Mouse (Mus musculus): ENCODE results near the gene Atp6v1g3. TPM values are rescaled to one million over a fixed set of nuclear protein-coding genes. Genes with fewer than 3 reads are reported as not detected.

Atp6v1g3 gene
- not detected in 2 replicates for polyA plus RNA-seq (2016; fragmentation: Nextera tagmentation; extraction: Ambion mirVana)

DNA sequence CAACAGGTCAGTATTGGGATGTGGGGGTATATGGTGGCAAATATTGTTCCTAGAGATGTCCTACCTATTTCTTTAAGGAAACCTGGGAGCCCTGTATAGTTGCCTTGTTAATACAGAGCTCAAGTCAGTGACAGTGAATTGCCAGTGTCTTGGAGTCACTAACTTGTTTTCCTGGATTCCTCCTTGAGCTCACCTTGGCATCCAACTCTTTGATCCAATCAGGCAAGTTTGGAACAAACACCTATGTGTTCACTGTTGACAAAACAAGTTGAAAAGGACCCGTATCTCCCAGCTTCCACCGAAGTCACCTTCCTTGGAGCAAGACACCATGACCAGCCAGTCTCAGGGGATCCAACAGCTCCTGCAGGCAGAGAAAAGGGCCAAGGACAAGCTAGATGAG, at the start of gene Atp6v1g3:
TSS of gene Atp6v1g3 (plus strand) at position 301 of the 400 bp plus-strand sequence.
- H3K4me2 ChIP-seq (replicated peaks) = no peak within 1 kb of the TSS
- no peak for ATAC-seq (ENCODE audit: low FRiP score, low read depth)
- no peak within 1 kb of the TSS for H3K4me3 ChIP-seq
- H3K9me3 ChIP-seq = no peaks in the 10 kb centered on the region
- H3K4me1 ChIP-seq = no peaks in the 10 kb centered on the region
- H3K27ac ChIP-seq = no peak within 1 kb of the TSS
- 93% methylated on average over 2 of the region's 2 CpGs for WGBS
- no peaks in the 10 kb centered on the region for H3K36me3 ChIP-seq
- no peaks in the 10 kb centered on the region for H3K27me3 ChIP-seq (replicated peaks)
- H3K9ac ChIP-seq = no peak within 1 kb of the TSS

DNA sequence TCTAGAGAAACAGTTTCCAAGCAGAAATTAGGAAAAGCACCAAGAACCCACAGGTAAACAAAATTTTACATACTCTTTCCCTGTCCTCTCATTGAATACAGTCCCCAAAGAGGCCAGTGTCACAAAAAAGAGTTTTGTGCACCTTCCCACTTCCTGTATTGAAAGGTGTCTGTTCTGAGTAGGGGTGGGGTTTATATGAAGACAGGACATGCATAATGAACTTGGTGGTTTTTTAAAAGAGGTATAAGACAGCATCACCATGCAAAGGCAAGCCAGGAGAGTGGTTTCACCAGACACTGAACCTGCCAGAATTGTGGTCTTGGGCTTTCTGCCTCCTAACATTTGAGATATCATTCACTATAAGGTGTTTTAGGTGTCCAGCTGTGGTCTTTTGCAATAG, 40.5 kb upstream of the Atp6v1g3 start:
- no peak overlapping the region for H3K4me3 ChIP-seq
- no peak overlapping the region for H3K4me2 ChIP-seq (replicated peaks)
- H3K4me1 ChIP-seq = no peaks in the 10 kb centered on the region
- H3K27ac ChIP-seq = no peak overlapping the region
- no peaks in the 10 kb centered on the region; the same call in 1 of the 2 replicates for H3K9me3 ChIP-seq
- H3K9ac ChIP-seq = no peak overlapping the region
- H3K36me3 ChIP-seq = no peaks in the 10 kb centered on the region
- H3K27me3 ChIP-seq (replicated peaks) = no peaks in the 10 kb centered on the region
- no peak for ATAC-seq (ENCODE audit: low FRiP score, low read depth)

DNA sequence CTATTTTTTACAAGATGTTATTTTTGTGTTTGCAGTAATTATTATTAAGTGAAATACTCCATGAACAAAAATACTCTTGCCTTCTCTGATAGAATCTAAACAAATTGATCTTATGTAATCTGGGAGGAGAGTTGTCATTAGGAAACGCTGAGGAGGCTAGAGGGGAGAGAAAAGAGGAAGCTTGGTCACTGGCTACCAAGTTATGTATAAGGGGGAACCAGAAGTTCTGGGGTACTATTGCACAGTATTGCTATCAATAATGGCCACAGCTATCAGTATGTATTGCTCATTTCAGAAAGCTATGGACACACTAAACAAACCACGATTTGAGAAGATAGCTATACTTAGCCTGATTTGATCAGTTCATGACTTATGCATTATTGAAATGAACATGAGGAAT, 36.3 kb upstream of the Atp6v1g3 start:
- no peaks in the 10 kb centered on the region for H3K9me3 ChIP-seq
- H3K27ac ChIP-seq = no peak overlapping the region
- H3K9ac ChIP-seq = no peak overlapping the region
- no peak for ATAC-seq (ENCODE audit: low FRiP score, low read depth)
- H3K4me2 ChIP-seq (replicated peaks) = no peak overlapping the region
- H3K4me3 ChIP-seq = no peak overlapping the region
- WGBS = 96% methylated on average over 2 of the region's 2 CpGs
- H3K27me3 ChIP-seq (replicated peaks) = no peaks in the 10 kb centered on the region
- no peaks in the 10 kb centered on the region for H3K36me3 ChIP-seq
- H3K4me1 ChIP-seq = no peaks in the 10 kb centered on the region

DNA sequence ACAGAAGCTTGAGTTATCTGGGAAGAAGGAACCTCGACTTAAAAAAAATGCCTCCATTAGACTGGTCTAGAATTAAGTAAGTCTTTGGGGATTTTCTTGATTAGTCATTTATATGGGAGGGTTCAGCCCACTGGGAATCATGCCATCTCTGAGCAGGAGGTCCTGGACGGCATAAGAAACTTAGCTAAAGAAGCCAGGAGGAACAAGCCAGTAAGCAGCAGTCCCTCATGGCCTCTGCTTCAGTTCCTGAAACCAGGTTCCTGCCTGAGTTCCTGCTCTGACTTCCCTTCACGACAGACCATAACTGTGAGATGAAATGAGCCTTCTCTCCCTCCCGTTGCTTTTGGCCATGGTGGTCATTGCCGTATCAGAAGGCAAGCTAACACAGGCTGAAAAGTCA, 29.6 kb upstream of the Atp6v1g3 start:
- Histone ChIP-seq H3K27ac (no peak overlapping the region), H3K9me3 (no peaks in the 10 kb centered on the region), H3K4me3 (no peak overlapping the region), H3K4me1 (peaks cover 3% of the 10 kb centered on the region; the same call in 1 of the 2 replicates), H3K36me3 (no peaks in the 10 kb centered on the region), H3K27me3 (replicated peaks) (no peaks in the 10 kb centered on the region), H3K4me2 (replicated peaks) (no peak overlapping the region), H3K9ac (no peak overlapping the region)
- ATAC-seq (ENCODE audit: low FRiP score, low read depth) = no peak
- 50% methylated on average over 5 of the region's 5 CpGs for WGBS

DNA sequence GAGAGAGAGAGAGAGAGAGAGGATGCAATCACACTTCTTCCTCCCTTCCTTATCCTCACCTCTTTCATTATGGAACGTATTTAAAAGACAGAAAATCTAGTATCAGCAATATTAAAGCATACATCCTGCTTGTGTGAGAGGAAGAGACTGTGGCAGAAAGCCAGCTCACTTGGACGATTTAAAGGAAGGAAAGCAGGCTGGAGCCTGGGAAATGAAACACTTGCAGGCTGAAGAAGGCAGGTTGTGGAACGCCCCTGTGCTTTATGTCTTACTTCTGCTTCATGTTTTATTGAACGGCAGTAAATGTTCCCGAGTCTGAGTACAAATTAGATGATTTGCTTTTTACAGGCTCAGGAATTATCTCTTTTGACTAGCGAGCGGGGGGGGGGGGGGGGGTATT, 29.1 kb upstream of the Atp6v1g3 start:
- Histone ChIP-seq H3K36me3 (no peaks in the 10 kb centered on the region), H3K4me1 (peaks cover 3% of the 10 kb centered on the region; the same call in 1 of the 2 replicates), H3K27me3 (replicated peaks) (no peaks in the 10 kb centered on the region), H3K27ac (no peak overlapping the region), H3K4me3 (no peak overlapping the region), H3K9ac (no peak overlapping the region), H3K4me2 (replicated peaks) (peak overlapping the region; percentile 29), H3K9me3 (no peaks in the 10 kb centered on the region)
- ATAC-seq (ENCODE audit: low FRiP score, low read depth) = peak; percentile 26; the same call in 1 of the 2 replicates
- 22% methylated on average over 7 of the region's 7 CpGs for WGBS

DNA sequence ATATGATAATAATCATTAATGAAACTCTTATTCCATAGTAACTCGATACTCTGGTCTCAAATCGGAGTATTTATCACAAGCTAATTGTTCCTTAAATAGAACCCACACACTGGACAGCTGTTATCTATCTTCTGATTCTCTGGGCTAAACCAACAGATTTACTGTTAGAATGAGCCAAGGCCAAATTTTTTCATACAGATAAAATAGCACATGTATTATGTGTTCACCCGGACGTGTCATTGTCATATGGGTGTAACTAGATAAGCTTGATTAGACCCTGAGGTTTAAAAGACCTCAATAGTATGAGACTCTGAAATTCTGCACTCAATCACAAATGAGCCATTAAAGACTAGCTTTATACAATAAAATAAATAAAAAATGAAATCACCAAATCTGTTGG, 28.4 kb upstream of the Atp6v1g3 start:
- H3K4me2 ChIP-seq (replicated peaks) = no peak overlapping the region
- no peak overlapping the region for H3K4me3 ChIP-seq
- no peaks in the 10 kb centered on the region for H3K27me3 ChIP-seq (replicated peaks)
- peaks cover 3% of the 10 kb centered on the region; the same call in 1 of the 2 replicates for H3K4me1 ChIP-seq
- ATAC-seq (ENCODE audit: low FRiP score, low read depth) = no peak
- 83% methylated on average over 4 of the region's 4 CpGs for WGBS
- no peak overlapping the region for H3K27ac ChIP-seq
- H3K9ac ChIP-seq = no peak overlapping the region
- no peaks in the 10 kb centered on the region for H3K36me3 ChIP-seq
- no peaks in the 10 kb centered on the region for H3K9me3 ChIP-seq

DNA sequence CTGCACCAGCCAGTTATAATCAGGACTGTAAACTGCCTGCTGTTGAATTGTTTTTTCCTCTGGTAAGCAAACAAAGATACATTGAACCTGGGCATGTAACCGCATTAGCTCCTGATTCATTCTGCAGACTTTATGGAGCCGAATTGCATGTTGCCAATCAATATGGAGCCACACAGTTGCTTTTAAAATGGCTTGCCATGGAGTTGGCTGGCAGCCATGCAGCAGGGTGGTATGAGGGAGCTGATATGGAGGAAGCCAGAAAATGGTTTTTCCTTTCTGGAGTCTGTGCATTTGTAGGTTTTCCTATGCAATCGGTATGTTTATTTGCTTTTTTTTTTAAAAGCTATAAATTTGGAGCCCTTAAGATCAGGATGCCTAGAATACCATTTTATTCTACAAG, 28.0 kb upstream of the Atp6v1g3 start:
- Histone ChIP-seq H3K9ac (no peak overlapping the region), H3K4me1 (peaks cover 3% of the 10 kb centered on the region; the same call in 1 of the 2 replicates), H3K36me3 (no peaks in the 10 kb centered on the region), H3K4me3 (no peak overlapping the region), H3K27ac (no peak overlapping the region), H3K9me3 (no peaks in the 10 kb centered on the region), H3K27me3 (replicated peaks) (no peaks in the 10 kb centered on the region), H3K4me2 (replicated peaks) (no peak overlapping the region)
- no peak for ATAC-seq (ENCODE audit: low FRiP score, low read depth)
- WGBS = 78% methylated on average over 3 of the region's 3 CpGs

DNA sequence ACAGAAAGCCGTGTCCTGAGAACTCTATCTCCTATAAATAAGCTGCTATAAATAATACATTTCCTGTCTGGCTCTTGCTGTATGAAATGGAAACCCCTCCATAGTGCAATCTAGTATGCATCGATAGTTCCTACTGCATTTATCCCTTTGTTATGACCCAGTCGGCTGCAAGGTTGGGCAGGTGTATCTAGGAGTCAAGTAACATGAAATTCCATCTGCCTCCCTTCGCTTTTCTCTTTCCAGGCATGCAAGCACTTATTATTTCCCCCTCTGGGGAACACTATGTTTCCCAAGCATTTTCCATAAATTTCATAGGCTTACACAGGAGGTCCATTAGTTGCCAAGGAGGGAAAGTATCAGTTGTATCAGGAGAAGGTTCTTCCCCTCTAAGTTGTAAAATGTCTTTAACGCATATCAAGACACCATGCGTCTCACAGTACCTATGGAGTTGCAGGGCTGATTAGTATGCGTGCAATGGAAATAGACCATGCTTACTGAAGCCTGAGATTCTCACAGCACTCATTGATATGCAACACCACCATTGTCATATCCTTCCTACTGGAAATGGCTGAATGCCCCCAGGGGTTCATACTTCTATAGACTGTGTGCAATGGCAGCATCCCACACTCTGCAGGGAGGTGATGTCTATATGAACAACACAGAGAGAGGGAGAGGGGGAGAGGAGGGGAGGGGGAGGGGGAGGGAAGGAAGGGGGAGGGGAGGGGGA, 26.9 kb upstream of the Atp6v1g3 start:
- Histone ChIP-seq H3K27me3 (replicated peaks) (no peaks in the 10 kb centered on the region), H3K4me2 (replicated peaks) (no peak overlapping the region), H3K9ac (no peak overlapping the region), H3K36me3 (no peaks in the 10 kb centered on the region), H3K27ac (no peak overlapping the region), H3K4me1 (peaks cover 3% of the 10 kb centered on the region; the same call in 1 of the 2 replicates), H3K4me3 (no peak overlapping the region), H3K9me3 (no peaks in the 10 kb centered on the region)
- 67% methylated on average over 7 of the region's 7 CpGs for WGBS
- peak; percentile 85 for ATAC-seq (ENCODE audit: low FRiP score, low read depth)

DNA sequence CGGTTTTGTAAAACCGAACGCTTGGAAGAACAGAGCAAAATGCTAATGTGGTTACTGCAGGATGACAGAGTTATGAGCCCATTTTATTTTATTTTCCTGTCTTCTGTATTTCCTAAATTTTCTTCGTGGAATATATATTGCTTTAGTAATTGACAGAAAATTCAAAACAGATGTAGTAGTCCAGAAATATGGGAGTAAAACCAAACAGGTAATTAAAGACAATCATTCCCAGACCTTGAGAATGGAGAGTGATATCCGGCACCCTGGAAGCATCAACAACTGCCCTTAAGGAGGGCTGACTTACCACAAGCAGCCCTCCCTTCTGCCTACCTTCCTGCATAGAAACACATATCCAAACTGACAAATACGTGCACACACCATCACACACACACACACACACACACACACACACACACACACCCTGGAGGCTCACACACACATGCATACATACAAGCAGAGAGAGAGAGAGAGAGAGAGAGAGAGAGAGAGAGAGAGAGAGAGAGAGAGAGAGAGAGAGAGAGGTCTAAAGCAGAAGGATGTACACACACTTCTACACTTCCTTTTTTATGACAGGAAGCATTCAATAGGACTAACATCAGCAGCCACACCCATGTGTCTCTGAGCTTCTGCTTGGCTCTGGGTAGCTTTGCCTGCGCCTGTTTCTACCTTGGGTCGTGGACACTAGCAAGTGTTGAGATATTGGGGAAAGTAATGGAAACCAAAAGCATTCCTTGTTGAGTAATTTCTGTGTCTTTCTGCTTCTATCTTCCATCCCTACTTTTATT, 25.6 kb upstream of the Atp6v1g3 start:
- WGBS = 82% methylated on average over 8 of the region's 8 CpGs
- Histone ChIP-seq H3K4me3 (no peak overlapping the region), H3K36me3 (no peaks in the 10 kb centered on the region), H3K27me3 (replicated peaks) (no peaks in the 10 kb centered on the region), H3K9ac (no peak overlapping the region), H3K4me2 (replicated peaks) (no peak overlapping the region), H3K4me1 (peaks cover 3% of the 10 kb centered on the region; the same call in 1 of the 2 replicates), H3K9me3 (no peaks in the 10 kb centered on the region), H3K27ac (no peak overlapping the region)
- no peak for ATAC-seq (ENCODE audit: low FRiP score, low read depth)

DNA sequence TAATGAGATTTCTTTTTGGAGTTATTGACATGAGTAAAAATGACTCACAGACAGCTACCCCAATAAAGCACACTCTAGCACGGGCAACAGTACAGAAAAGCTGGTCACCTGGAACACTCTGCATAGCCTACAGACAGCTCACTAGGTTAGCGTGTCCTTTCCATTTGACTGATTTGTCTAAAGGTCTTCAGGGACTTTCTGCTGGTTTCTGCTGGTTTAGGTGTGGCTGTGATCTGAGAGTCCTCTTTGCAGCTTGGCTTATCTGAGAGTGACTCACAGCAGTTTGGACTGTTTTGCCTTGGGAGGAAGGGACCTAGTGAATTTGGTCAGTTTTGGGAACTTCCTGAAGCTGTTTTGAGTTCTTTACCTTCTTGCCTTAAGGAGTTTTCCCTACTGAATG, 24.8 kb upstream of the Atp6v1g3 start:
- ATAC-seq (ENCODE audit: low FRiP score, low read depth) = no peak
- 95% methylated on average over 2 of the region's 2 CpGs for WGBS

DNA sequence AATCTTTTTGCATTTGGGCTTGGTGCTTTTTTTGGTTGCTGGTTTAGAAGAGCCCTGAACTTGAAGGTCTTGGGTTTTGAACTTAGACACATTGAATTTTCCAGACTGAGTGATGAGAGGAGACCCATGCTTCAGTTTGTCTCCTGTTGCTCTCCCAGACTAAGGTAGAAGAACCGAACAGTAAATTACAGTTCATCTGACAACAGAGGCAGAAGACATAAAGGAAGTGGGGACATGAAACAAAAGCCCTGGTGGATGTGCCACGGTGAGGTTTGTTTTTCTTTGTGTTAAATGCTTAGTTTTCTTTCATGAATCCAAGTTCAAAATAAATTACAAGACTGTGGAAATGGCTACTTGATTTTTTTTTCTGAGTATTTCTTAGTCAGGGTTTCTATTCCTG, 22.6 kb upstream of the Atp6v1g3 start:
- no peak overlapping the region for H3K4me2 ChIP-seq (replicated peaks)
- H3K4me1 ChIP-seq = no peaks in the 10 kb centered on the region; the same call in 1 of the 2 replicates
- H3K36me3 ChIP-seq = no peaks in the 10 kb centered on the region
- H3K9ac ChIP-seq = no peak overlapping the region
- 49% methylated on average over 2 of the region's 2 CpGs for whole genome bisulfite sequencing
- H3K4me3 ChIP-seq = no peak overlapping the region
- no peaks in the 10 kb centered on the region for H3K9me3 ChIP-seq
- ATAC-seq (ENCODE audit: low FRiP score, low read depth) = no peak
- no peaks in the 10 kb centered on the region for H3K27me3 ChIP-seq (replicated peaks)
- H3K27ac ChIP-seq = no peak overlapping the region

More for the DNA sequence above, 24.8 kb upstream of the Atp6v1g3 start:
- Histone ChIP-seq H3K4me1 (peaks cover 3% of the 10 kb centered on the region; the same call in 1 of the 2 replicates), H3K9ac (no peak overlapping the region), H3K36me3 (no peaks in the 10 kb centered on the region), H3K27me3 (replicated peaks) (no peaks in the 10 kb centered on the region), H3K27ac (no peak overlapping the region), H3K4me3 (no peak overlapping the region), H3K4me2 (replicated peaks) (no peak overlapping the region), H3K9me3 (no peaks in the 10 kb centered on the region)

DNA sequence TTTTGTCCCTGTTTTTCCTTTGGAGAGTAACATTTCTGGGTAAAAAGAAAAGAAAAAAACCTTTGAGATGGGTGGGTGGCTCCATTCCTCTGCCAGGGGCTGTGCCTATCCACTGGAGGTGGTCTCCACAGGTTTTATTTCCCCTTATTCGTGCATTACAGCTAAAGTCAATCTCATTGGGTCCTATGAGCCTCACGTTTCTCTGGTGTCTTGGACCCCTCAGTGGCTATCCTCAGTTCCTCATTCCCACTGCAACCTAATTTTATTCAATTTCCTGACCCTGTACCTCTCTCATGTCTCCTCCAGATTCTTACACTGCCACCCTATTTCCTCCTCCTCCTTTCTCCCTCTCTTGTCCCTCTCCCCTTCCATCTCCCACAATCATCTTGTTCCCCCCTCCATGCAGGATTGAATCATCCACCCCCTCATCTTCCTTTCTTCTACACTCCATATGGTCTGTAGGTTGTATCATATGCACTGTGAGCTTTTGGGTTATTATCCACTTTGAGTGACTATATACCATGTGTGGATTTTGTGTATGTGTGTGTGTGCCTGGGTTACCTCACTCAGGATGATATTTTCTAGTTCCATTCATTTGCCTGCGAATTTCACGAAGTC, 17.3 kb upstream of the Atp6v1g3 start:
- Histone ChIP-seq H3K9ac (no peak overlapping the region), H3K4me3 (no peak overlapping the region), H3K27me3 (replicated peaks) (no peaks in the 10 kb centered on the region), H3K9me3 (no peaks in the 10 kb centered on the region), H3K36me3 (no peaks in the 10 kb centered on the region), H3K27ac (no peak overlapping the region), H3K4me1 (no peaks in the 10 kb centered on the region), H3K4me2 (replicated peaks) (no peak overlapping the region)
- 82% methylated on average over 4 of the region's 4 CpGs for WGBS
- no peak for ATAC-seq (ENCODE audit: low FRiP score, low read depth)
